Mouse (Mus musculus): Measurements from ENCODE around the gene Rack1. TPM values are rescaled to one million over a fixed set of nuclear protein-coding genes. Genes with fewer than 3 reads are reported as not detected.

The Rack1 gene
- total and polyA plus RNA-seq, 2 experiments from 2014 or later, result 292 to 1,323 TPM

DNA sequence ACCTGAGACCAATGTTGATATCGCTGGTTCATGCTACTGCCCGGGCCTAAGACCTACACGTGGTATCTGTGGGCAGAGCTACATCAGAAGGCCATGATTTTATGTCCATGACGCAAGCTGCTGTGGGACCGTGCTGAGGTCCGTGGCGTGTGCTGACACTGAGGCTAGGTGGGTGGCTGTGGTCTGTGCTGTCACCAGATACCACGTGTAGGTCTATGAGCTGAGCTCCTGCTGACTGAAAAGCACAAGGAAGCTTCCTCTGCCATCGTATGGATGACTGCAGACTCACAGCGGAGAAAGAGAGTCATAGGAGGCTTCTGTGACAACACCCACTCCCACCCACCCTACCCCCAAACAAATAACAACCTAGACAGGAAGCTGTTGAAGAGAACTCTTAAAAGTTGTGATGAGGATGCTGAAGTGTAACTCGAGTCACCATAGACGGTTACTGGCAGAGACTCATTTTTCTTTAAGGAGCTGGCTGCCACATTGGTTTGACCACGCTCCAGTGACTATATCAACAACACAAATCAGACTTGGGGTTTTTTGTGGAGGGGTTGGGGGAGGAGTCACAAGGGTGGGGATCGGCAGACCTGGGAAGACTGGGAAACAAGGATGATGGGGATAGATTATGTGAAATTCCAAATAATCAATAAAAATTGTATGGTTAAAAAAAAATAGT lies 32.8 kb upstream of the Rack1 start:
- no peak overlapping the region for H3K9ac ChIP-seq (replicated peaks; ENCODE audit: low read depth, low read length)
- H3K27me3 ChIP-seq (ENCODE audit: control insufficient read depth, insufficient read depth, low read length), result no peaks in the 10 kb centered on the region
- no peak overlapping the region for H3K27ac ChIP-seq (ENCODE audit: low read depth)
- H3K36me3 ChIP-seq (replicated peaks; ENCODE audit: control insufficient read depth, insufficient read depth, low read length), result no peaks in the 10 kb centered on the region
- H3K4me3 ChIP-seq (ENCODE audit: low read depth, low read length), result no peak overlapping the region
- no peak for ATAC-seq (ENCODE audit: insufficient read depth, low read depth)
- 73% methylated on average over 14 of the region's 14 CpGs for WGBS
- no peaks in the 10 kb centered on the region for H3K4me1 ChIP-seq (ENCODE audit: control insufficient read depth, insufficient read depth)
- no peak overlapping the region for H3K4me2 ChIP-seq (ENCODE audit: low read depth, low read length)
- H3K9me3 ChIP-seq (replicated peaks; ENCODE audit: control insufficient read depth, low read length), result no peaks in the 10 kb centered on the region
- TF ChIP-seq CTCF (IDR thresholded peaks at IDR 0.05; ENCODE audit: low read depth), result no peak
- TF ChIP-seq EP300 (IDR thresholded peaks at IDR 0.05; ENCODE audit: low read depth), result no peak
- no peak for DNase-seq (ENCODE audit: low spot score)

DNA sequence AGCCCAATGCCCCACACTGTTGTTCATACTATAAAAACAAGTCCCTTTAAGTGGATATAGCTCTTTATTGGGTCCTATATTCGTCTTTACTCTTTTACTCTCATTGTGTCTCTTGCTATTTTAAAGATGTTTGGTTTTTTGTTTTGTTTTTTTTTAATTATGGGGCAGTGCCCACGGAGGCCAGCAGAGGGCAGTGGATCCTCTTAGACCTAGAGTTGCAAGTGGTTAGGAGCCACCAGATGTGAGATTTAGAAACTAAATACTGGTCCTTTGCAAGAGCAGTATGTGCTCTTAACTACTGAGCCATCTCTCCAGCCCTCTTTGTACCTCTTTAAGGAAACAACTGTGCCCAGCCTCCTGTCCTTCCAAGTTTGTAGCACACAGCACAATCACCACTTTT lies 28.4 kb upstream of the Rack1 start:
- TF ChIP-seq CTCF (IDR thresholded peaks at IDR 0.05; ENCODE audit: low read depth) (peak; percentile 56), EP300 (IDR thresholded peaks at IDR 0.05; ENCODE audit: low read depth) (no peak)
- H3K27ac ChIP-seq (ENCODE audit: low read depth), result no peak overlapping the region
- DNase-seq (ENCODE audit: low spot score) (no peak), ATAC-seq (ENCODE audit: insufficient read depth, low read depth) (no peak)
- H3K4me2 ChIP-seq (ENCODE audit: low read depth, low read length), result no peak overlapping the region
- 8% methylated on average over 2 of the region's 2 CpGs for WGBS
- H3K9me3 ChIP-seq (replicated peaks; ENCODE audit: control insufficient read depth, low read length), result no peaks in the 10 kb centered on the region
- H3K4me3 ChIP-seq (ENCODE audit: low read depth, low read length), result no peak overlapping the region
- no peak overlapping the region for H3K9ac ChIP-seq (replicated peaks; ENCODE audit: low read depth, low read length)
- no peaks in the 10 kb centered on the region for H3K36me3 ChIP-seq (replicated peaks; ENCODE audit: control insufficient read depth, insufficient read depth, low read length)
- H3K27me3 ChIP-seq (ENCODE audit: control insufficient read depth, insufficient read depth, low read length), result no peaks in the 10 kb centered on the region
- H3K4me1 ChIP-seq (ENCODE audit: control insufficient read depth, insufficient read depth), result no peaks in the 10 kb centered on the region

DNA sequence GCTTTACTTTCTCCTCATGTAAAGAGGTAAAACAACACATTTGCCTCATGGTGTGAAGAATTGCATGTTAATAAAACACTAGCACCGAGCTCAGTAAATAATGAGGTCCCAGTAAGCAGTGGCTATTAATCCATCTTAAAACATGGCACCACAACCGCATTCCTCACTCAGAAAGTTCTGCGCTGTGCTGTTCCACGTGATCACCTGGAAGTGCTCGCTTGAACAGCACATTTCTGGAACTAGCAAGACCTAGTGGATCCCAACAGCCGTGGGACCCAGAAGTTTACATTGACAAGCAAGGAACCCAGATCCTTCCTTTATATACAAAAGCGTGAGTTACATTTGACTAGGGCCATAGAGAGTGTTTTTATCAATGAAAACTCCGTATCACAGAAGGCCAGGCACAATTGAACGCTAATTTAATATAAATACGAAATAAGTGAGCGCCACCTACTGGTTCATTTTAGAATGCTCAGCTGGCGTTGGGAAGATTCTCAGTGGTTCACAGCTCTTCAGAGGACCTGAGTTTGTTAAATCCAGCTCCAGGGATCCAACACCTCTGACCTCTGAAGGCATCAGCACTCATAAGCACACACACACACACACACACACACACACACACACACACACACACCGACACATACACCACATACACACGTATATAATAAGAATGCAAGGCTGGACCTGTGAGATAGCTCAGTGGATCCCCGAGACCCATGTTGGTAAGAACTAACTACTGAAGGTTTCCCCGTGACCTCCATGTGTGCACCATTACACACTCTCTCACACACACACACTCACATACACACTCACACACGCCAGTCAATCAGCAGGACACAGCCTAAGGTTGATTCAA lies 25.5 kb upstream of the Rack1 start:
- DNase-seq (ENCODE audit: low spot score) (no peak), ATAC-seq (ENCODE audit: insufficient read depth, low read depth) (no peak)
- Histone ChIP-seq H3K36me3 (replicated peaks; ENCODE audit: control insufficient read depth, insufficient read depth, low read length) (no peaks in the 10 kb centered on the region), H3K27ac (ENCODE audit: low read depth) (no peak overlapping the region), H3K4me1 (ENCODE audit: control insufficient read depth, insufficient read depth) (no peaks in the 10 kb centered on the region), H3K9ac (replicated peaks; ENCODE audit: low read depth, low read length) (no peak overlapping the region), H3K27me3 (ENCODE audit: control insufficient read depth, insufficient read depth, low read length) (no peaks in the 10 kb centered on the region), H3K9me3 (replicated peaks; ENCODE audit: control insufficient read depth, low read length) (no peaks in the 10 kb centered on the region), H3K4me2 (ENCODE audit: low read depth, low read length) (no peak overlapping the region), H3K4me3 (ENCODE audit: low read depth, low read length) (no peak overlapping the region)
- 34% methylated on average over 17 of the region's 17 CpGs for WGBS
- peak; percentile 39; the same call in 1 of the 2 replicates for TF ChIP-seq CTCF (IDR thresholded peaks at IDR 0.05; ENCODE audit: low read depth)
- TF ChIP-seq EP300 (IDR thresholded peaks at IDR 0.05; ENCODE audit: low read depth), result no peak

GRCm38 (mm10) chr11:48775483-48775882 lies 24.6 kb upstream of the Rack1 start:
- no peak for TF ChIP-seq EP300 (IDR thresholded peaks at IDR 0.05; ENCODE audit: low read depth)
- peak; percentile 60 for TF ChIP-seq CTCF (IDR thresholded peaks at IDR 0.05; ENCODE audit: low read depth)
- DNase-seq (ENCODE audit: low spot score) (peak; percentile 63), ATAC-seq (ENCODE audit: insufficient read depth, low read depth) (no peak)
- Histone ChIP-seq H3K4me3 (ENCODE audit: low read depth, low read length) (no peak overlapping the region), H3K4me1 (ENCODE audit: control insufficient read depth, insufficient read depth) (no peaks in the 10 kb centered on the region), H3K36me3 (replicated peaks; ENCODE audit: control insufficient read depth, insufficient read depth, low read length) (no peaks in the 10 kb centered on the region), H3K27me3 (ENCODE audit: control insufficient read depth, insufficient read depth, low read length) (no peaks in the 10 kb centered on the region), H3K4me2 (ENCODE audit: low read depth, low read length) (no peak overlapping the region), H3K27ac (ENCODE audit: low read depth) (no peak overlapping the region), H3K9ac (replicated peaks; ENCODE audit: low read depth, low read length) (no peak overlapping the region), H3K9me3 (replicated peaks; ENCODE audit: control insufficient read depth, low read length) (no peaks in the 10 kb centered on the region)
- WGBS, result 1% methylated on average over 7 of the region's 7 CpGs

DNA sequence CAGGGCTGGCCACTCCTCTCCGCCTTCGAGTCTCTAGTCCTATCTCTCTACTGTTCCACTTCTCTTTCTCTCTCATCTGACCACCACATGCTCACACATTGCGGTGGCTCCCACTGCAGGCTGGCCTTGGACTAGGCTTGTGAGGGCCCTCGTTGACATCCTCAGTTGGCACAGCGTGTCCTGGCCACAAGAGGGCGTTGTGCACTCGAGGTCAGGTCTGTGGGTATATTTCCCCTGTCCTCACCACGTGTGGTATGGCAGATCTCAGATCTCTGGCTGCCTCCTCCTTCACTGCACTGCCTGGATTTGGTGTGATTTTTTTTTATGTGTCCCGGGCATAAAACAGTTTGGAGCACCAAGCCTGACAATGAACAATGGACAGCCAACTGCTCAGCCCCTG lies 23.5 kb upstream of the Rack1 start:
- H3K4me1 ChIP-seq (ENCODE audit: control insufficient read depth, insufficient read depth), result no peaks in the 10 kb centered on the region
- no peak overlapping the region for H3K9ac ChIP-seq (replicated peaks; ENCODE audit: low read depth, low read length)
- WGBS, result 42% methylated on average over 9 of the region's 9 CpGs
- no peak; the same call in 1 of the 2 replicates for TF ChIP-seq CTCF (IDR thresholded peaks at IDR 0.05; ENCODE audit: low read depth)
- TF ChIP-seq EP300 (IDR thresholded peaks at IDR 0.05; ENCODE audit: low read depth), result no peak
- H3K9me3 ChIP-seq (replicated peaks; ENCODE audit: control insufficient read depth, low read length), result no peaks in the 10 kb centered on the region
- ATAC-seq (ENCODE audit: insufficient read depth, low read depth) (no peak), DNase-seq (ENCODE audit: low spot score) (no peak)
- no peak overlapping the region for H3K4me3 ChIP-seq (ENCODE audit: low read depth, low read length)
- no peak overlapping the region for H3K27ac ChIP-seq (ENCODE audit: low read depth)
- H3K27me3 ChIP-seq (ENCODE audit: control insufficient read depth, insufficient read depth, low read length), result no peaks in the 10 kb centered on the region
- H3K36me3 ChIP-seq (replicated peaks; ENCODE audit: control insufficient read depth, insufficient read depth, low read length), result no peaks in the 10 kb centered on the region
- H3K4me2 ChIP-seq (ENCODE audit: low read depth, low read length), result no peak overlapping the region

Measured in heart, postnatal 0 days (tissue).